Mouse (Mus musculus): Measurements from ENCODE around the gene Kcnj4.

The Kcnj4 gene

GRCm38 (mm10) chr15:79504707-79505452, at the start of gene Kcnj4:
Gene Kcnj4 (minus strand): TSS chr15:79505241.
- no peak for DNase-seq (ENCODE audit: low read depth)

GRCm38 (mm10) chr15:79552566-79552965, 47.5 kb upstream of the Kcnj4 start:
- no peak for DNase-seq (ENCODE audit: low read depth)

GRCm38 (mm10) chr15:79548226-79548625, 43.2 kb upstream of the Kcnj4 start:
- no peak for DNase-seq (ENCODE audit: low read depth)

GRCm38 (mm10) chr15:79547289-79547820, 42.3 kb upstream of the Kcnj4 start:
- no peak for DNase-seq (ENCODE audit: low read depth)

- DNase-seq (ENCODE audit: low read depth): peak; percentile 100
Measured at GRCm38 (mm10) chr15:79546410-79547288, 41.6 kb upstream of the Kcnj4 start, which contains the start of gene Ddx17. Gene Ddx17 (minus strand): TSS chr15:79546741.

GRCm38 (mm10) chr15:79545921-79546399, 40.9 kb upstream of the Kcnj4 start:
- DNase-seq (ENCODE audit: low read depth): peak; percentile 74

GRCm38 (mm10) chr15:79545496-79545895, 40.5 kb upstream of the Kcnj4 start:
- peak; percentile 33 for DNase-seq (ENCODE audit: low read depth)

- no peak for DNase-seq (ENCODE audit: low read depth)
Measured at GRCm38 (mm10) chr15:79543968-79544367, 38.9 kb upstream of the Kcnj4 start.

- no peak for DNase-seq (ENCODE audit: low read depth)
Measured at GRCm38 (mm10) chr15:79533796-79534195, 28.8 kb upstream of the Kcnj4 start.

GRCm38 (mm10) chr15:79529935-79530334, 24.9 kb upstream of the Kcnj4 start:
- DNase-seq (ENCODE audit: low read depth): no peak

GRCm38 (mm10) chr15:79527991-79528639, 23.1 kb upstream of the Kcnj4 start:
- no peak for DNase-seq (ENCODE audit: low read depth)

- DNase-seq (ENCODE audit: low read depth): no peak
Measured at GRCm38 (mm10) chr15:79527192-79527591, 22.2 kb upstream of the Kcnj4 start.

- no peak for DNase-seq (ENCODE audit: low read depth)
Measured at GRCm38 (mm10) chr15:79525979-79526768, 21.1 kb upstream of the Kcnj4 start.

- no peak for DNase-seq (ENCODE audit: low read depth)
Measured at GRCm38 (mm10) chr15:79525564-79525963, 20.5 kb upstream of the Kcnj4 start.

- DNase-seq (ENCODE audit: low read depth): no peak
Measured at GRCm38 (mm10) chr15:79519400-79520220, 14.6 kb upstream of the Kcnj4 start.

- no peak for DNase-seq (ENCODE audit: low read depth)
Measured at GRCm38 (mm10) chr15:79518571-79518970, 13.5 kb upstream of the Kcnj4 start.

- DNase-seq (ENCODE audit: low read depth): no peak
Measured at GRCm38 (mm10) chr15:79517710-79518109, 12.7 kb upstream of the Kcnj4 start.

GRCm38 (mm10) chr15:79516171-79517096, 11.4 kb upstream of the Kcnj4 start, which contains the start of gene Kdelr3:
Gene Kdelr3 (plus strand): TSS chr15:79516411.
- DNase-seq (ENCODE audit: low read depth): peak; percentile 34

- no peak for DNase-seq (ENCODE audit: low read depth)
Measured at GRCm38 (mm10) chr15:79513940-79514339, 8.9 kb upstream of the Kcnj4 start.
